Mouse (Mus musculus): Measurements from ENCODE around the gene Marcksl1. TPM values are rescaled to one million over a fixed set of nuclear protein-coding genes. Genes with fewer than 3 reads are reported as not detected.
A peak's percentile ranks its signal among the peaks of the same experiment; 100 is the strongest.

The Marcksl1 gene
- polyA plus RNA-seq, 1 experiment from 2014 or later = 142 TPM

- no peaks in the 10 kb centered on the region for H3K27me3 ChIP-seq (replicated peaks; ENCODE audit: control insufficient read depth, insufficient read depth, low read length)
- H3K4me2 ChIP-seq (replicated peaks; ENCODE audit: low read depth) = peak overlapping the region; percentile 79
- WGBS = 5% methylated on average over 16 of the region's 16 CpGs
- no peaks in the 10 kb centered on the region for H3K9me3 ChIP-seq (ENCODE audit: control insufficient read depth)
- no peak overlapping the region for H3K27ac ChIP-seq (ENCODE audit: low read depth, low read length)
- ATAC-seq = peak; percentile 17; the same call in 1 of the 2 replicates
- H3K4me1 ChIP-seq (replicated peaks; ENCODE audit: control insufficient read depth, insufficient read depth, low read length) = no peaks in the 10 kb centered on the region
- no peaks in the 10 kb centered on the region for H3K36me3 ChIP-seq (ENCODE audit: control insufficient read depth, insufficient read depth)
- 0 out of 2 replicates have a peak overlapping the region, but pooled peaks have one; percentile 57 for H3K9ac ChIP-seq (ENCODE audit: low read depth, low read length)
- peak; percentile 83 for TF ChIP-seq CTCF (IDR thresholded peaks at IDR 0.05; ENCODE audit: low read depth)
- peak overlapping the region; percentile 42 for H3K4me3 ChIP-seq (ENCODE audit: low read depth, low read length)
Observed at GRCm38 (mm10) chr4:129555421-129555861, 42.1 kb downstream of the Marcksl1 start.

GRCm38 (mm10) chr4:129555862-129556531 lies 42.6 kb downstream of the Marcksl1 start:
- H3K4me2 ChIP-seq (replicated peaks; ENCODE audit: low read depth) = peak overlapping the region; percentile 79
- H3K36me3 ChIP-seq (ENCODE audit: control insufficient read depth, insufficient read depth) = no peaks in the 10 kb centered on the region
- no peaks in the 10 kb centered on the region for H3K4me1 ChIP-seq (replicated peaks; ENCODE audit: control insufficient read depth, insufficient read depth, low read length)
- ATAC-seq = peak; percentile 44
- H3K9me3 ChIP-seq (ENCODE audit: control insufficient read depth) = no peaks in the 10 kb centered on the region
- H3K27ac ChIP-seq (ENCODE audit: low read depth, low read length) = peak overlapping the region; percentile 41; the same call in 1 of the 2 replicates
- peak overlapping the region; percentile 57 for H3K9ac ChIP-seq (ENCODE audit: low read depth, low read length)
- TF ChIP-seq CTCF (IDR thresholded peaks at IDR 0.05; ENCODE audit: low read depth) = no peak
- peak overlapping the region; percentile 42 for H3K4me3 ChIP-seq (ENCODE audit: low read depth, low read length)
- H3K27me3 ChIP-seq (replicated peaks; ENCODE audit: control insufficient read depth, insufficient read depth, low read length) = no peaks in the 10 kb centered on the region
- WGBS = under 1% methylated on average over 24 of the region's 24 CpGs

GRCm38 (mm10) chr4:129556532-129557223 lies 43.3 kb downstream of the Marcksl1 start:
- H3K36me3 ChIP-seq (ENCODE audit: control insufficient read depth, insufficient read depth) = no peaks in the 10 kb centered on the region
- WGBS = 6% methylated on average over 33 of the region's 33 CpGs
- peak; percentile 85 for ATAC-seq

GRCm38 (mm10) chr4:129557256-129557808 lies 44.0 kb downstream of the Marcksl1 start:
- TF ChIP-seq CTCF (IDR thresholded peaks at IDR 0.05; ENCODE audit: low read depth) = no peak
- H3K27me3 ChIP-seq (replicated peaks; ENCODE audit: control insufficient read depth, insufficient read depth, low read length) = no peaks in the 10 kb centered on the region
- H3K4me3 ChIP-seq (ENCODE audit: low read depth, low read length) = no peak overlapping the region
- no peaks in the 10 kb centered on the region for H3K4me1 ChIP-seq (replicated peaks; ENCODE audit: control insufficient read depth, insufficient read depth, low read length)
- H3K27ac ChIP-seq (ENCODE audit: low read depth, low read length) = no peak overlapping the region
- 75% methylated on average over 9 of the region's 9 CpGs for WGBS
- ATAC-seq = no peak
- H3K9me3 ChIP-seq (ENCODE audit: control insufficient read depth) = no peaks in the 10 kb centered on the region
- H3K9ac ChIP-seq (ENCODE audit: low read depth, low read length) = no peak overlapping the region
- H3K4me2 ChIP-seq (replicated peaks; ENCODE audit: low read depth) = peak overlapping the region; percentile 79; the same call in 1 of the 2 replicates
- H3K36me3 ChIP-seq (ENCODE audit: control insufficient read depth, insufficient read depth) = no peaks in the 10 kb centered on the region

More at GRCm38 (mm10) chr4:129556532-129557223, 43.3 kb downstream of the Marcksl1 start:
- Histone ChIP-seq H3K27ac (ENCODE audit: low read depth, low read length) (peak overlapping the region; percentile 41; the same call in 1 of the 2 replicates), H3K9me3 (ENCODE audit: control insufficient read depth) (no peaks in the 10 kb centered on the region), H3K9ac (ENCODE audit: low read depth, low read length) (peak overlapping the region; percentile 57), H3K4me2 (replicated peaks; ENCODE audit: low read depth) (peak overlapping the region; percentile 79), H3K4me3 (ENCODE audit: low read depth, low read length) (peak overlapping the region; percentile 42), H3K27me3 (replicated peaks; ENCODE audit: control insufficient read depth, insufficient read depth, low read length) (no peaks in the 10 kb centered on the region), H3K4me1 (replicated peaks; ENCODE audit: control insufficient read depth, insufficient read depth, low read length) (no peaks in the 10 kb centered on the region)
- TF ChIP-seq CTCF (IDR thresholded peaks at IDR 0.05; ENCODE audit: low read depth) = no peak

GRCm38 (mm10) chr4:129558321-129558955 lies 45.1 kb downstream of the Marcksl1 start:
- no peak for ATAC-seq
- Histone ChIP-seq H3K9me3 (ENCODE audit: control insufficient read depth) (no peaks in the 10 kb centered on the region), H3K27me3 (replicated peaks; ENCODE audit: control insufficient read depth, insufficient read depth, low read length) (no peaks in the 10 kb centered on the region), H3K36me3 (ENCODE audit: control insufficient read depth, insufficient read depth) (no peaks in the 10 kb centered on the region), H3K4me1 (replicated peaks; ENCODE audit: control insufficient read depth, insufficient read depth, low read length) (no peaks in the 10 kb centered on the region), H3K4me2 (replicated peaks; ENCODE audit: low read depth) (no peak overlapping the region), H3K4me3 (ENCODE audit: low read depth, low read length) (no peak overlapping the region), H3K9ac (ENCODE audit: low read depth, low read length) (no peak overlapping the region), H3K27ac (ENCODE audit: low read depth, low read length) (no peak overlapping the region)
- no peak for TF ChIP-seq CTCF (IDR thresholded peaks at IDR 0.05; ENCODE audit: low read depth)
- WGBS = 90% methylated on average over 12 of the region's 12 CpGs

- ATAC-seq = no peak
- WGBS = 59% methylated on average over 5 of the region's 5 CpGs
- no peaks in the 10 kb centered on the region for H3K36me3 ChIP-seq (ENCODE audit: control insufficient read depth, insufficient read depth)
Observed at GRCm38 (mm10) chr4:129561184-129561583, 47.8 kb downstream of the Marcksl1 start.

More at GRCm38 (mm10) chr4:129561184-129561583, 47.8 kb downstream of the Marcksl1 start:
- TF ChIP-seq CTCF (IDR thresholded peaks at IDR 0.05; ENCODE audit: low read depth) = no peak
- Histone ChIP-seq H3K9me3 (ENCODE audit: control insufficient read depth) (no peaks in the 10 kb centered on the region), H3K27ac (ENCODE audit: low read depth, low read length) (no peak overlapping the region), H3K4me3 (ENCODE audit: low read depth, low read length) (no peak overlapping the region), H3K27me3 (replicated peaks; ENCODE audit: control insufficient read depth, insufficient read depth, low read length) (no peaks in the 10 kb centered on the region), H3K9ac (ENCODE audit: low read depth, low read length) (no peak overlapping the region), H3K4me1 (replicated peaks; ENCODE audit: control insufficient read depth, insufficient read depth, low read length) (no peaks in the 10 kb centered on the region), H3K4me2 (replicated peaks; ENCODE audit: low read depth) (no peak overlapping the region)
